15 mouse cellular contexts compared by ENCODE assay signal in the genomic region with DNA sequence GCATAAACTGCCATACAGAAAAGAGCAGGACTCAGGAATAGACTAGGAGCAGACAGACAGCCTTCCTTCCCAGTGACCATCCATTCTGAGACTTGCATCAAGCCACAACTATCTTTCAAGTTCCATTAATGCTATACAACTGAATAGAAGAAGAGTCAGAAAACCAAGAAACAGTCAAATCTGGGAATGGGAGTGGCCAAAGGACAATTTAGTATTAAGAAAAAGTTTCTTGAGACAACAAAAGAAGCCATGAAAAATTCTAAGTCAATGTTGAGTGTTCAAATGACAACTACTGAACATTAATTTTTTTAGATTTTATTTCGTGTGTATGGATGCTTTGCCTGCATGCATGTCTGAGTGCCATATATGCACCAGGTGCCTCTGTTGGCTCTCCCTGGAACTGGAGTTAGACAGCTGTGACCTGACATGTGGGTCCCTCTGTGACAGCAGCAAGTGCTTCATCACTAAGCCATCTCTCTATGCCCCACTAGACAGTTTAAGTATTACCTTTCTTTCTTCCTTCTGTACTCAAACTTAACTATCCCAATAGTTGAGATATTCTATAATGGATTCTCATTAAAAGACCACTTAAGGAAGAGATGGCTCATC.
A peak's percentile ranks its signal among the peaks of the same experiment; 100 is the strongest.
DNase-seq lines count a peak whose midpoint lies in the region; ATAC-seq and TF ChIP-seq lines count a peak whose summit lies in the region.
"Had no signal": no experiment of that assay in that cellular context is flagged by ENCODE, and none has a peak within 500 bp of the region (broad histone marks: within the 10 kb centered on the region; RNA-seq: fewer than 3 reads in every experiment).

No protein-coding gene starts in this region.

- 69% methylated on average over 1 of the region's 1 CpGs for WGBS in heart, embryonic 13.5 days
- 86% methylated on average over 1 of the region's 1 CpGs for WGBS in lung, embryonic 16.5 days
- 78% methylated on average over 1 of the region's 1 CpGs for WGBS in stomach, embryonic 15.5 days

- H3K4me1 ChIP-seq in heart, embryonic 13.5 days: peaks cover 10% of the 10 kb centered on the region
- peaks cover 12% of the 10 kb centered on the region; the same call in 1 of the 2 replicates for H3K4me1 ChIP-seq in lung, embryonic 16.5 days (replicated peaks; ENCODE audit: control insufficient read depth, insufficient read depth, low read length)
- H3K4me1 ChIP-seq in embryonic fibroblast, embryonic 13.5 days (ENCODE audit: control insufficient read depth, insufficient read depth, low read length): peaks cover 13% of the 10 kb centered on the region
- no peaks in the 10 kb centered on the region for H3K4me1 ChIP-seq in stomach, embryonic 15.5 days
- H3K4me1 ChIP-seq: forebrain, embryonic 15.5 days had no signal

- no peak overlapping the region for H3K4me2 ChIP-seq in heart, embryonic 13.5 days
- no peak overlapping the region for H3K4me2 ChIP-seq in lung, embryonic 16.5 days (ENCODE audit: low read depth, low read length)
- no peak overlapping the region for H3K4me2 ChIP-seq in stomach, embryonic 15.5 days
- H3K4me2 ChIP-seq: forebrain, embryonic 15.5 days; midbrain, embryonic 11.5 days had no signal

- no peaks in the 10 kb centered on the region for H3K27me3 ChIP-seq in heart, embryonic 13.5 days (replicated peaks)
- H3K27me3 ChIP-seq in lung, embryonic 16.5 days (ENCODE audit: control insufficient read depth, insufficient read depth, low read depth, low read length): no peaks in the 10 kb centered on the region
- H3K27me3 ChIP-seq in stomach, embryonic 15.5 days (replicated peaks): no peaks in the 10 kb centered on the region
- H3K27me3 ChIP-seq: forebrain, embryonic 15.5 days had no signal

- no peak for DNase-seq in heart, adult 9 months (ENCODE audit: low spot score in 2 of 2)
- DNase-seq in lung, adult 18-20 months: no peak
- DNase-seq in adrenal gland, adult 18-20 months (ENCODE audit: low spot score in 2 of 2): no peak
- DNase-seq in thymus, postnatal 36 days: no peak
- DNase-seq: cerebellum, postnatal 36 days; gastrocnemius, adult 2 months; heart, postnatal 14 days had no signal

- H3K9ac ChIP-seq in heart, embryonic 13.5 days: no peak overlapping the region
- no peak overlapping the region; the same call in 1 of the 2 replicates for H3K9ac ChIP-seq in lung, embryonic 16.5 days (ENCODE audit: low read length)
- no peak overlapping the region for H3K9ac ChIP-seq in stomach, embryonic 15.5 days
- H3K9ac ChIP-seq: forebrain, embryonic 15.5 days; liver, embryonic 14.5 days had no signal

- H3K36me3 ChIP-seq in heart, embryonic 13.5 days: no peaks in the 10 kb centered on the region; the same call in 1 of the 2 replicates
- no peaks in the 10 kb centered on the region for H3K36me3 ChIP-seq in lung, embryonic 16.5 days (ENCODE audit: control insufficient read depth, insufficient read depth, low read length)
- no peaks in the 10 kb centered on the region for H3K36me3 ChIP-seq in stomach, embryonic 15.5 days
- H3K36me3 ChIP-seq: forebrain, embryonic 15.5 days had no signal

- peak overlapping the region; percentile 38 for H3K27ac ChIP-seq in heart, embryonic 13.5 days (replicated peaks)
- peak overlapping the region; percentile 67 for H3K27ac ChIP-seq in lung, embryonic 16.5 days (ENCODE audit: low read length)
- peak overlapping the region; percentile 100 for H3K27ac ChIP-seq in embryonic fibroblast, embryonic 13.5 days (ENCODE audit: insufficient read depth, low read length)
- H3K27ac ChIP-seq in stomach, embryonic 15.5 days: peak overlapping the region; percentile 61; the same call in 1 of the 2 replicates
- H3K27ac ChIP-seq: forebrain, embryonic 15.5 days; gastrocnemius, adult 2 months had no signal

- no peak for ATAC-seq in heart, embryonic 13.5 days (ENCODE audit: extremely low read depth, insufficient number of reproducible peaks, low FRiP score, low TSS enrichment)
- ATAC-seq in lung, embryonic 16.5 days (ENCODE audit: low read depth): no peak
- ATAC-seq in stomach, embryonic 15.5 days (ENCODE audit: insufficient read depth, low FRiP score, low read depth): no peak
- ATAC-seq: forebrain, embryonic 15.5 days; hindbrain, embryonic 16.5 days had no signal

- peak; percentile 16; the same call in 1 of the 2 replicates for TF ChIP-seq POLR2A in embryonic fibroblast, embryonic 13.5 days (IDR thresholded peaks at IDR 0.05; ENCODE audit: low read depth, low read length)

- no peak for TF ChIP-seq CTCF in embryonic fibroblast, embryonic 13.5 days (IDR thresholded peaks at IDR 0.05; ENCODE audit: borderline replicate concordance, insufficient read depth, low read length)

- no peaks in the 10 kb centered on the region for H3K9me3 ChIP-seq in heart, embryonic 13.5 days
- H3K9me3 ChIP-seq in lung, embryonic 16.5 days (ENCODE audit: control insufficient read depth, low read length): no peaks in the 10 kb centered on the region
- no peaks in the 10 kb centered on the region for H3K9me3 ChIP-seq in stomach, embryonic 15.5 days
- H3K9me3 ChIP-seq: forebrain, embryonic 15.5 days had no signal

- H3K4me3 ChIP-seq in heart, embryonic 13.5 days: no peak overlapping the region
- no peak overlapping the region for H3K4me3 ChIP-seq in lung, embryonic 16.5 days (ENCODE audit: low read length)
- H3K4me3 ChIP-seq in embryonic fibroblast, embryonic 13.5 days (ENCODE audit: insufficient read depth, low read length): no peak overlapping the region
- no peak overlapping the region for H3K4me3 ChIP-seq in stomach, embryonic 15.5 days (replicated peaks)
- H3K4me3 ChIP-seq: forebrain, embryonic 15.5 days; gastrocnemius, adult 2 months had no signal

Comparison
In these comparisons a context has a peak if more than half of its experiments do, and no peak if none do; other contexts are left out.
1. H3K27ac ChIP-seq: peak in every context shown above with its lines; median percentile 100 in embryonic fibroblast, embryonic 13.5 days; 67 in lung, embryonic 16.5 days; 61 in stomach, embryonic 15.5 days; 38 in heart, embryonic 13.5 days.